Mouse (Mus musculus) cerebellum, postnatal 4 days (tissue): ENCODE measurements around the gene Kif4.

Source experiments
- DNase-seq, 2 experiments: peaks; one replicate each; pipeline ENCODE4 v3.0.0; 2022; ENCODE audit warnings: low spot score in 2 of 2, mixed read lengths in 1 of 2

The Kif4 gene

GRCm38 (mm10) chrX:100730266-100730665 is 104.7 kb downstream of the Kif4 start:
- no peak for DNase-seq

- no peak for DNase-seq
These were observed 108.8 kb downstream of the Kif4 start for GRCm38 (mm10) chrX:100734359-100734758.

- peak; percentile 29 to 47 for DNase-seq
These were observed 113.4 kb downstream of the Kif4 start for GRCm38 (mm10) chrX:100738918-100739317.

GRCm38 (mm10) chrX:100739443-100739842 is 113.9 kb downstream of the Kif4 start:
- no peak for DNase-seq

GRCm38 (mm10) chrX:100740785-100741184 is 115.2 kb downstream of the Kif4 start:
- DNase-seq, result no peak

- DNase-seq, result peak; percentile 55 to 72
These were observed 116.4 kb downstream of the Kif4 start for GRCm38 (mm10) chrX:100741940-100742339.

- DNase-seq, result no peak
These were observed 140.3 kb downstream of the Kif4 start for GRCm38 (mm10) chrX:100765855-100766254.

- DNase-seq, result peak; percentile 27 to 49
These were observed 141.8 kb downstream of the Kif4 start, which contains the start of gene Dlg3 for GRCm38 (mm10) chrX:100767181-100767884. Dlg3 (plus strand) TSS chrX:100767722.

- peak in 1 of 2 experiments; percentile 23 for DNase-seq
These were observed 142.5 kb downstream of the Kif4 start for GRCm38 (mm10) chrX:100767885-100768626.

GRCm38 (mm10) chrX:100769281-100769680 is 143.7 kb downstream of the Kif4 start:
- no peak for DNase-seq

- DNase-seq, result peak; percentile 33 to 62
These were observed 148.8 kb downstream of the Kif4 start for GRCm38 (mm10) chrX:100774341-100774811.

GRCm38 (mm10) chrX:100775405-100775804 is 149.9 kb downstream of the Kif4 start:
- DNase-seq, result no peak

GRCm38 (mm10) chrX:100776494-100776893 is 151.0 kb downstream of the Kif4 start:
- DNase-seq, result peak in 1 of 2 experiments; percentile 62
